In genomic region chr9:62577558-62577957, GRCm38 (mm10) we compare ENCODE assay signal across 25 mouse cellular contexts. TPM values are rescaled to one million over a fixed set of nuclear protein-coding genes. Genes with fewer than 3 reads are reported as not detected.
A peak's percentile ranks its signal among the peaks of the same experiment; 100 is the strongest.
DNase-seq lines count a peak whose midpoint lies in the region; ATAC-seq and TF ChIP-seq lines count a peak whose summit lies in the region.
"Had no signal": no experiment of that assay in that cellular context is flagged by ENCODE, and none has a peak within 500 bp of the region (broad histone marks: within the 10 kb centered on the region; RNA-seq: fewer than 3 reads in every experiment).

No protein-coding gene starts in this region.

- no peaks in the 10 kb centered on the region for H3K36me3 ChIP-seq in lung, postnatal 0 days (ENCODE audit: insufficient read depth, low read length)
- H3K36me3 ChIP-seq in myocyte (ENCODE audit: control insufficient read depth, insufficient read depth), result no peaks in the 10 kb centered on the region
- H3K36me3 ChIP-seq: forebrain, embryonic 12.5 days; heart, embryonic 12.5 days; limb, embryonic 12.5 days; lung, embryonic 15.5 days; midbrain, embryonic 12.5 days; neural tube, embryonic 13.5 days had no signal

- TF ChIP-seq EP300 in lung, postnatal 0 days (IDR thresholded peaks at IDR 0.05), result no peak

- no peak for TF ChIP-seq CTCF in lung, postnatal 0 days (IDR thresholded peaks at IDR 0.05)

- no peak overlapping the region for H3K4me3 ChIP-seq in lung, postnatal 0 days (ENCODE audit: low read depth, low read length)
- H3K4me3 ChIP-seq in myocyte, result no peak overlapping the region
- H3K4me3 ChIP-seq: forebrain, embryonic 12.5 days; heart, embryonic 12.5 days; limb, embryonic 12.5 days; lung, embryonic 15.5 days; megakaryocyte, embryonic 14.5 days; midbrain, embryonic 12.5 days; neural tube, embryonic 13.5 days had no signal

- no peak overlapping the region for H3K9ac ChIP-seq in lung, postnatal 0 days (replicated peaks; ENCODE audit: low read depth)
- H3K9ac ChIP-seq: forebrain, embryonic 12.5 days; heart, embryonic 12.5 days; hindbrain, embryonic 14.5 days; limb, embryonic 12.5 days; lung, embryonic 15.5 days; midbrain, embryonic 12.5 days; neural tube, embryonic 13.5 days had no signal

- no peak overlapping the region for H3K27ac ChIP-seq in lung, postnatal 0 days (ENCODE audit: low read length)
- H3K27ac ChIP-seq: forebrain, embryonic 12.5 days; hindbrain, embryonic 14.5 days; limb, embryonic 12.5 days; lung, embryonic 15.5 days; midbrain, embryonic 12.5 days; neural tube, embryonic 13.5 days had no signal

- no peak for ATAC-seq in lung, postnatal 0 days
- ATAC-seq: inflammation-experienced regulatory T-cells, adult 6 months had no signal

- H3K79me2 ChIP-seq in myocyte (ENCODE audit: control insufficient read depth, insufficient read depth), result no peaks in the 10 kb centered on the region

- H3K27me3 ChIP-seq in lung, postnatal 0 days (replicated peaks; ENCODE audit: insufficient read depth, low read length), result no peaks in the 10 kb centered on the region
- no peaks in the 10 kb centered on the region for H3K27me3 ChIP-seq in myocyte (ENCODE audit: control insufficient read depth, insufficient read depth, insufficient read length)
- H3K27me3 ChIP-seq: CH12.LX; forebrain, embryonic 12.5 days; heart, embryonic 12.5 days; limb, embryonic 12.5 days; lung, embryonic 15.5 days; megakaryocyte, embryonic 14.5 days; midbrain, embryonic 12.5 days; neural tube, embryonic 13.5 days had no signal

- 39% methylated on average over 1 of the region's 1 CpGs for WGBS in lung, postnatal 0 days

- H3K4me2 ChIP-seq in lung, postnatal 0 days (replicated peaks; ENCODE audit: low read depth, low read length), result no peak overlapping the region
- peak overlapping the region; percentile 52 for H3K4me2 ChIP-seq in myocyte (ENCODE audit: low read depth)
- H3K4me2 ChIP-seq: forebrain, embryonic 12.5 days; heart, embryonic 12.5 days; hindbrain, embryonic 14.5 days; limb, embryonic 12.5 days; liver, embryonic 11.5 days; lung, embryonic 15.5 days; midbrain, embryonic 12.5 days; neural tube, embryonic 13.5 days had no signal

- H3ac ChIP-seq in myocyte (ENCODE audit: control insufficient read depth, insufficient read length), result no peak overlapping the region

- no peak for TF ChIP-seq POLR2A in myocyte (IDR thresholded peaks at IDR 0.05; ENCODE audit: insufficient read length, low read depth)

- H3K9me3 ChIP-seq in lung, postnatal 0 days (ENCODE audit: low read length), result no peaks in the 10 kb centered on the region
- H3K9me3 ChIP-seq: forebrain, embryonic 12.5 days; limb, embryonic 12.5 days; lung, embryonic 15.5 days; neural tube, embryonic 13.5 days had no signal

- DNase-seq in kidney, adult 11 months, result peak; percentile 12
- DNase-seq in kidney, adult 18-20 months, result no peak
- DNase-seq in lung, postnatal 0 days (ENCODE audit: low spot score), result peak; percentile 30
- DNase-seq in lung, postnatal 10 days, result no peak
- DNase-seq in adipocyte (ENCODE audit: low spot score), result peak; percentile 13
- DNase-seq in liver, result no peak
- DNase-seq: cerebellum, adult 2 months; cerebellum, postnatal 14 days; gastrocnemius, postnatal 14 days; heart, postnatal 4 days; layer of hippocampus, adult 9-11 months; thymus, adult 18-20 months; thymus, postnatal 25 days had no signal

- H3K4me1 ChIP-seq in lung, postnatal 0 days (ENCODE audit: insufficient read depth, low read depth, low read length), result no peaks in the 10 kb centered on the region
- H3K4me1 ChIP-seq: forebrain, embryonic 12.5 days; heart, embryonic 12.5 days; limb, embryonic 12.5 days; lung, embryonic 15.5 days; megakaryocyte, embryonic 14.5 days; midbrain, embryonic 12.5 days; neural tube, embryonic 13.5 days had no signal

TF ChIP-seq in myocyte, 11 proteins besides CTCF, POLR2A, EP300 and RAD21:
- TF ChIP-seq TCF3 (IDR thresholded peaks at IDR 0.05; ENCODE audit: insufficient read length, low read depth) (no peak), CEBPB (IDR thresholded peaks at IDR 0.05; ENCODE audit: insufficient read depth, poor library complexity, severe bottlenecking) (peak; percentile 46; the same call in 1 of the 2 replicates)

RNA-seq across cellular contexts. Expression of gene Coro2b, which starts 40.7 kb away (rescaled TPM):
- 13.9 and 15.8 TPM in 2 replicates for polyA plus RNA-seq in lung, postnatal 0 days (2015; fragmentation: Nextera tagmentation; extraction: Ambion mirVana)
- polyA plus RNA-seq in myocyte (2012; fragmentation: generic; extraction: Trizol), result 21.3 TPM

Comparison
In these comparisons a context has a peak if more than half of its experiments do, and no peak if none do; other contexts are left out.
1. DNase-seq: peak in kidney, adult 11 months (single experiment), lung, postnatal 0 days (single experiment) and adipocyte (single experiment); none in kidney, adult 18-20 months (single experiment), lung, postnatal 10 days (single experiment) and liver (single experiment).